Mouse (Mus musculus): ENCODE data around the gene Grk5. TPM values are rescaled to one million over a fixed set of nuclear protein-coding genes. Genes with fewer than 3 reads are reported as not detected.

The Grk5 gene
- polyA plus RNA-seq (2015; fragmentation: Nextera tagmentation; extraction: Ambion mirVana) = 2.9 and 3.4 TPM in 2 replicates

DNA sequence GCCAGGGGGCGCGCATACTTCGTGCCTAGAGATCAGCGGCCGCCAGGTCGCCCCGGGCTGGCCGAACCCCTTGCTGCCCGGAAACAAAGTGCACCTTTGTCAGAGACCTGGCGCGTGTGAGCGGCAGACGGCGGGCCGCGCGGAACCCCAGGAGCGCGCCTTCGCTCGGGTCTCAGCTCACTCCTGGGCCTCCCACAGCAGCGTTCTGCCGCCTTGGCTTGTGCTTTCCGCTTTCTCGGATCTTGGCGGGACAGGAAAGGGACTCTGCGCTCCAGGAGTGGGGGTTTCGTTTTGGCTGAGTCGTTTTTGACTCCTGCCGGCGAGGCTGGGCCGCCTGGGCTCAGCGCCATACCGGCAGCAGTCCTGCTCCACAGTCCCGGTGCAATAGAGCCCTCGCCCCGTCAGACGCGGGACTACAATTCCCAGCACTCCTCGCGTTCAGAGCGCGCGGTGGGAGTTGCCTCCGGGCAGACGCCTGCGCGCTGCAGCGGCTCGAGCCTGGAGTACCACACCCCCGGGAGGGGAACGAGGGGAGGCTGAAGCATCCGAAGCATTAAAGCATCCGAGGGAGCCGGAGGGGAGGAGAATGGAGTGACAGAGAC lies at the start of gene Grk5:
Gene Grk5 (plus strand): TSS at position 36 of the 602 bp plus-strand sequence.

DNA sequence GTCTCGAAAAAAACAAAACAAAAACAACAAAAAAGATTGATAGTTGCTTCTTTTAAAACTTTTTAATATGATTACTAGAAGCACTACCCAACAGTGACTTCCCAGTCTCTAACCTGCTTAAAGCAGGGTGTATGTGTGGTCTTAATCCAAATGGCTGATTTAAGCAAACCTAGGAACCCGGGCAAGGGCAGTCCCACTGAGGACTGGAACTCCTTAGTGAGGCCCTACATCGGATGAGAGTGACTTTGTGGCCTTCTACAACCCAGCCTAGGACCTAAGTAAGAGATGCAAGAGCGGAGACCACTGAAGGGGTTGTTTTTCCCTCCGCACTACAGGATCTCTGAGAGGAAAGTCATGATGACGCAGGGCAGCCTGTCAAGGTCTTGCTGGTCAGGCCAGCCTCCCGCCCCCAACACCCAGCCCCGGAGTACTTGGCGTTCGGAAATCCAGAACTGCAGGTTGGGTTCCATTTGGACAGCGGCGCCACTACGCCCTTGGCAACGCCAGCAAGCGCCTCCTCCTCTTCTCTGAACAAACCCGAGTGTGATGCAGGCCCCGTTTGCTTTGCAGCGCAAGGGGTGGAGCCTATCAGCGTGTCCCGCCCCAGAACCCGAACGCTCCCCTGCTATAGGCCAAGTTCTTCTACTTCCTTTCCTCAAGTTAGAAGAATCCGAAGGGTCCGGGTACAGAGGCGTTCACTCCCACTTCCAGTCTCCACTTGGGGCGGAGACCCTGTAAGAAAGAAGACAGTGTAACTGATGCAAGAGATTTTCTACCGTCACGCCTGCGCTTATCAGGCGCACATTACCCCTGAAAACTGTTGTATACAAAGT lies 28.5 kb upstream of the Grk5 start, which contains the start of gene Sfxn4:
Gene Sfxn4 (minus strand): TSS at position 612 of the 833 bp plus-strand sequence.

DNA sequence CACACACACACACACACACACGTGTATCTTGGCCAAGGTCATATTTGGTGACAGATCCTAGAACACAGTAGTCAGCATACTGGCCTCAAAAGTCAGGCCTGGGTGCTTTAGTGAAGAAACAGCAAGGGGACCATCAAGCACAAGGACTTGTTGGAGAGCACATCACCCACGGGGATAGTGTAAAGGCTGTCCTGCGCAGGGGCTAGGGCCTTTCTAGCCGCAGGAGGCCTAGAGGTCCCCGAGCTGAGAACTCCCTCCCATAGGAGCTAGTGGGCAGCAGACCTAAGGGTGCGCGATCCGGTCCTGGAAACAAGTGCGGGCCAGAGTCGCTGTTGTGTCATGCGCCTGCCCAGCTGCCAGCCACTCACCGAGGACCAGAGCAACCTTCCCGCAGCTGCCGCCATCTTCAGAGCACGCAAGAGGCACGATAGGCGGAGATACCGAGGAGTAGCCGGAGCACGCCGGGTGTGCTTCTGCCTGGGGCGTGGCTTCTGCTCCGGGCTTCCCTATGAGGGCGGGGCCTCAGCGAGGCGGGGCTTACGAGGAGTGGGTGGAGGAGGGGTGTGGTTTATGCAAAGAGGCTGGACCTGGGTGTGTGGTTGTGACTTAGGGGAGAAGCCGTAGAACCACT lies 15.4 kb upstream of the Grk5 start, which contains the start of gene Prdx3:
Gene Prdx3 (minus strand): TSS at position 493 of the 631 bp plus-strand sequence.

DNA sequence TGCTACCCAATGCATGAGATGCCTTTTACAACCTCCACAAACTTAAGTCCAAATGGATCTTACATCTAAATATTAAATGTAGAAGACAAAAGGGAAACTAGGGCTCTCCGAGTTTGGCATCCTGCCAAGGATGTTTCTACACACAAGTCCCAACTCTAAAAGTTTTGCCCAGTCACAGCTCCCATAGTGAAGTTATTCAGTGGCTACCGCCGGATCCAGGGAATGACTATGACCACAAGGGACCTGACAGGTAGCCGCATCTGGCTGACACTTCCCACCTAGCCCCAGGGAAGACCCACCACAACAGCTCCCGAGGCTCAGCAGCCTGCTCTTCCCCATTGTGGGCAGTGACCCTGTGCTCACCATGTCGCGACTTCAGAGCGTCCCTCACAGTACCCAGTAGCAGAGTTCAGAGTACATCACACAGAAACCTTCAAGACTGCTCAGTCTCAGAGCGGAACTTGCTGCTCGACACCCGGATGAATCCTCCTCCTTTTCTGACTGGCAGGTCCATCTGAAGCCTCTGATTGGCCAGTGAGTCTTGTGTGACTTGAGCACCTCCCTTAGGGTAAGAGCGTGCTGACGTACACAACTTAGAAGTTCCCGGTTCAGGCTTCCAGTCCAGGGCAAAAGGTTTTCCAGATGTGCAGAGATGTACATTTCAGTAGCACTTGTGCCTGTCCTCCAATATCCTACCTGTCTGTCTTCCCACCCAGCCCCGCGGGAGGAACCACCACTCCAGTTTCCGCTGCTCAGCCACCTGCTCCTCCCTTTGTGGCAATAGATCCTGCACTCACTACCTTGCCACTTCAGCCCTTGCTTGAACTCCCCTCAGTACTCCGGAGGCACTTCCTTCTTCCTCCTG lies 251.0 kb downstream of the Grk5 start, which contains the start of gene Zfp950:
Gene Zfp950 (minus strand): TSS at position 499 of the 865 bp plus-strand sequence.

Other genes starting within 250 kb of the Grk5 start
- 1.5 TPM in 2 replicates for gene Nanos1, start 133.8 kb upstream of the Grk5 start, polyA plus RNA-seq (2015; fragmentation: Nextera tagmentation; extraction: Ambion mirVana)
- gene Eif3a, start 99.1 kb upstream of the Grk5 start, polyA plus RNA-seq (2015; fragmentation: Nextera tagmentation; extraction: Ambion mirVana) = 94.6 and 101 TPM in 2 replicates
- 21.0 and 23.1 TPM in 2 replicates for gene Fam45a, start 78.2 kb upstream of the Grk5 start, polyA plus RNA-seq (2015; fragmentation: Nextera tagmentation; extraction: Ambion mirVana)
- 1.7 and 2.8 TPM in 2 replicates for gene Sfxn4, start 28.3 kb upstream of the Grk5 start, polyA plus RNA-seq (2015; fragmentation: Nextera tagmentation; extraction: Ambion mirVana)
- 227 and 262 TPM in 2 replicates for gene Prdx3, start 15.2 kb upstream of the Grk5 start, polyA plus RNA-seq (2015; fragmentation: Nextera tagmentation; extraction: Ambion mirVana)